ENCODE assay signal across 11 mouse cellular contexts in genomic region chr1:62716836-62717478, GRCm38 (mm10). TPM values are rescaled to one million over a fixed set of nuclear protein-coding genes. Genes with fewer than 3 reads are reported as not detected.
DNase-seq lines count a peak whose midpoint lies in the region; ATAC-seq and TF ChIP-seq lines count a peak whose summit lies in the region.
"Had no signal": no experiment of that assay in that cellular context is flagged by ENCODE, and none has a peak within 500 bp of the region (broad histone marks: within the 10 kb centered on the region; RNA-seq: fewer than 3 reads in every experiment).

No protein-coding gene starts in this region.

- H3K27ac ChIP-seq in heart, postnatal 0 days (ENCODE audit: low read depth) = peak overlapping the region; percentile 43
- no peak overlapping the region for H3K27ac ChIP-seq in heart, embryonic 11.5 days (ENCODE audit: low read depth, low read length)
- no peak overlapping the region for H3K27ac ChIP-seq in ES-Bruce4 (ENCODE audit: insufficient read depth, low read length)
- no peak overlapping the region for H3K27ac ChIP-seq in forebrain, embryonic 11.5 days (ENCODE audit: low read depth, low read length)
- no peak overlapping the region for H3K27ac ChIP-seq in limb, embryonic 13.5 days
- H3K27ac ChIP-seq in liver, embryonic 11.5 days (ENCODE audit: low read depth, low read length) = no peak overlapping the region
- H3K27ac ChIP-seq: limb, embryonic 15.5 days had no signal

- no peak overlapping the region; the same call in 1 of the 2 replicates for H3K9ac ChIP-seq in heart, postnatal 0 days (replicated peaks; ENCODE audit: low read depth, low read length)
- H3K9ac ChIP-seq in heart, embryonic 11.5 days (ENCODE audit: low read depth, low read length) = no peak overlapping the region
- no peak overlapping the region for H3K9ac ChIP-seq in ES-Bruce4 (ENCODE audit: low read depth, poor library complexity, severe bottlenecking)
- H3K9ac ChIP-seq in forebrain, embryonic 11.5 days (ENCODE audit: low read length) = peak overlapping the region; percentile 9; the same call in 1 of the 2 replicates
- no peak overlapping the region for H3K9ac ChIP-seq in limb, embryonic 13.5 days
- H3K9ac ChIP-seq in liver, embryonic 11.5 days (ENCODE audit: low read depth, low read length) = no peak overlapping the region
- H3K9ac ChIP-seq: limb, embryonic 15.5 days had no signal

- no peaks in the 10 kb centered on the region; the same call in 1 of the 2 replicates for H3K4me1 ChIP-seq in heart, postnatal 0 days (ENCODE audit: control insufficient read depth, insufficient read depth)
- H3K4me1 ChIP-seq in heart, embryonic 11.5 days (ENCODE audit: control insufficient read depth, insufficient read depth, low read length) = peaks cover 20% of the 10 kb centered on the region
- peaks cover 4% of the 10 kb centered on the region for H3K4me1 ChIP-seq in ES-Bruce4 (ENCODE audit: control insufficient read depth, insufficient read depth, low read length)
- H3K4me1 ChIP-seq in forebrain, embryonic 11.5 days (replicated peaks; ENCODE audit: control insufficient read depth, insufficient read depth, low read length) = peaks cover 13% of the 10 kb centered on the region
- peaks cover 69% of the 10 kb centered on the region for H3K4me1 ChIP-seq in limb, embryonic 13.5 days
- no peaks in the 10 kb centered on the region; the same call in 1 of the 2 replicates for H3K4me1 ChIP-seq in liver, embryonic 11.5 days (replicated peaks; ENCODE audit: control insufficient read depth, insufficient read depth, low read length)

- DNase-seq in heart, postnatal 0 days (ENCODE audit: low spot score) = no peak
- DNase-seq in forebrain, embryonic 11.5 days (ENCODE audit: low spot score) = no peak
- no peak for DNase-seq in liver, embryonic 11.5 days (ENCODE audit: low spot score)
- DNase-seq in cerebellum, postnatal 4 days (ENCODE audit: low spot score in 2 of 2) = no peak
- no peak for DNase-seq in left cerebral cortex, postnatal 36 days (ENCODE audit: low spot score in 2 of 2)
- DNase-seq: cerebellum, adult 11 months had no signal

- intact Hi-C loops in left cerebral cortex, postnatal 36 days (cut with DNase I) = loop anchor here (5.0 kb wide), 1 partner anchor 60 kb away; no protein-coding TSS in a partner anchor

- no peak overlapping the region for H3K4me2 ChIP-seq in heart, postnatal 0 days (ENCODE audit: low read depth, low read length)
- no peak overlapping the region for H3K4me2 ChIP-seq in heart, embryonic 11.5 days
- H3K4me2 ChIP-seq in forebrain, embryonic 11.5 days (ENCODE audit: low read depth, low read length, severe bottlenecking) = no peak overlapping the region
- peak overlapping the region; percentile 34 for H3K4me2 ChIP-seq in limb, embryonic 13.5 days (replicated peaks)
- H3K4me2 ChIP-seq in liver, embryonic 11.5 days = no peak overlapping the region
- H3K4me2 ChIP-seq: limb, embryonic 15.5 days had no signal

- no peak for TF ChIP-seq CTCF in heart, postnatal 0 days (IDR thresholded peaks at IDR 0.05; ENCODE audit: low read depth)
- TF ChIP-seq CTCF in ES-Bruce4 (IDR thresholded peaks at IDR 0.05; ENCODE audit: low read depth, low read length) = no peak

- 0 out of 2 replicates have a peak, but pooled peaks cover 4% of the 10 kb centered on the region for H3K36me3 ChIP-seq in heart, postnatal 0 days (replicated peaks; ENCODE audit: control insufficient read depth, insufficient read depth, low read length)
- no peaks in the 10 kb centered on the region for H3K36me3 ChIP-seq in heart, embryonic 11.5 days (ENCODE audit: control insufficient read depth, insufficient read depth, low read length)
- no peaks in the 10 kb centered on the region for H3K36me3 ChIP-seq in ES-Bruce4 (ENCODE audit: control insufficient read depth, insufficient read depth, low read length, poor library complexity, severe bottlenecking)
- no peaks in the 10 kb centered on the region for H3K36me3 ChIP-seq in forebrain, embryonic 11.5 days (ENCODE audit: control insufficient read depth, insufficient read depth, low read length)
- H3K36me3 ChIP-seq in limb, embryonic 13.5 days = peaks cover 23% of the 10 kb centered on the region
- H3K36me3 ChIP-seq in liver, embryonic 11.5 days (ENCODE audit: control insufficient read depth, insufficient read depth, low read length) = no peaks in the 10 kb centered on the region

- H3K4me3 ChIP-seq in heart, postnatal 0 days (ENCODE audit: low read depth, low read length) = no peak overlapping the region
- no peak overlapping the region for H3K4me3 ChIP-seq in heart, embryonic 11.5 days (ENCODE audit: low read depth, low read length)
- no peak overlapping the region for H3K4me3 ChIP-seq in ES-Bruce4 (ENCODE audit: low read depth, low read length)
- no peak overlapping the region for H3K4me3 ChIP-seq in forebrain, embryonic 11.5 days (ENCODE audit: low read depth, low read length)
- no peak overlapping the region for H3K4me3 ChIP-seq in limb, embryonic 13.5 days
- H3K4me3 ChIP-seq in liver, embryonic 11.5 days (ENCODE audit: low read depth, low read length) = no peak overlapping the region
- H3K4me3 ChIP-seq: limb, embryonic 15.5 days had no signal

- no peak for TF ChIP-seq EP300 in heart, postnatal 0 days (IDR thresholded peaks at IDR 0.05; ENCODE audit: low read depth)
- TF ChIP-seq EP300 in ES-Bruce4 (IDR thresholded peaks at IDR 0.05; ENCODE audit: insufficient read depth, low read depth, low read length) = peak; percentile 84

- WGBS in heart, postnatal 0 days = 63% methylated on average over 10 of the region's 10 CpGs
- WGBS in heart, embryonic 11.5 days (ENCODE audit: insufficient replicate concordance) = 41% methylated on average over 10 of the region's 10 CpGs
- 14% methylated on average over 10 of the region's 10 CpGs for WGBS in forebrain, embryonic 11.5 days
- 24% methylated on average over 10 of the region's 10 CpGs for WGBS in limb, embryonic 13.5 days
- 53% methylated on average over 10 of the region's 10 CpGs for WGBS in liver, embryonic 11.5 days

- no peaks in the 10 kb centered on the region for H3K27me3 ChIP-seq in heart, postnatal 0 days (ENCODE audit: control insufficient read depth, insufficient read depth, low read length)
- no peaks in the 10 kb centered on the region for H3K27me3 ChIP-seq in heart, embryonic 11.5 days (ENCODE audit: control insufficient read depth, insufficient read depth, low read length)
- no peaks in the 10 kb centered on the region for H3K27me3 ChIP-seq in ES-Bruce4 (ENCODE audit: control insufficient read depth, insufficient read depth, low read length, poor library complexity, severe bottlenecking)
- H3K27me3 ChIP-seq in forebrain, embryonic 11.5 days (ENCODE audit: control insufficient read depth, insufficient read depth, low read length) = no peaks in the 10 kb centered on the region; the same call in 1 of the 2 replicates
- no peaks in the 10 kb centered on the region for H3K27me3 ChIP-seq in limb, embryonic 13.5 days
- peaks cover 3% of the 10 kb centered on the region for H3K27me3 ChIP-seq in liver, embryonic 11.5 days (replicated peaks; ENCODE audit: control insufficient read depth, insufficient read depth, low read length)
- H3K27me3 ChIP-seq: limb, embryonic 15.5 days had no signal

- no peak for TF ChIP-seq POLR2A in ES-Bruce4 (IDR thresholded peaks at IDR 0.05; ENCODE audit: insufficient read depth, low read length)

- ATAC-seq in heart, postnatal 0 days (ENCODE audit: insufficient read depth, low read depth) = peak; percentile 44; the same call in 1 of the 2 replicates
- ATAC-seq in heart, embryonic 11.5 days (replicated peaks; ENCODE audit: insufficient number of reproducible peaks, low FRiP score, low TSS enrichment) = no peak
- ATAC-seq in forebrain, embryonic 11.5 days (replicated peaks; ENCODE audit: low FRiP score) = peak; percentile 39; the same call in 1 of the 2 replicates
- ATAC-seq in limb, embryonic 13.5 days (ENCODE audit: low FRiP score, low read depth) = 0 out of 2 replicates have a peak, but pooled peaks have one; percentile 45
- ATAC-seq in liver, embryonic 11.5 days (replicated peaks; ENCODE audit: low FRiP score) = no peak
- ATAC-seq: CD4-positive, CD25-positive, alpha-beta regulatory T cell, adult 4 months had no signal

- no peaks in the 10 kb centered on the region for H3K9me3 ChIP-seq in heart, postnatal 0 days (replicated peaks; ENCODE audit: control insufficient read depth, low read length)
- H3K9me3 ChIP-seq in heart, embryonic 11.5 days (replicated peaks; ENCODE audit: control insufficient read depth, low read length) = no peaks in the 10 kb centered on the region
- H3K9me3 ChIP-seq in ES-Bruce4 (replicated peaks; ENCODE audit: control insufficient read depth, insufficient read depth, low read length, poor library complexity, severe bottlenecking) = no peaks in the 10 kb centered on the region
- H3K9me3 ChIP-seq in forebrain, embryonic 11.5 days (ENCODE audit: control insufficient read depth, low read length) = no peaks in the 10 kb centered on the region
- H3K9me3 ChIP-seq in limb, embryonic 13.5 days = no peaks in the 10 kb centered on the region
- H3K9me3 ChIP-seq in liver, embryonic 11.5 days (ENCODE audit: control insufficient read depth, low read length) = no peaks in the 10 kb centered on the region
- H3K9me3 ChIP-seq: limb, embryonic 15.5 days had no signal

RNA-seq across cellular contexts. Expression of gene Nrp2, which starts 13.9 kb away (rescaled TPM):
- 12.8 and 20.2 TPM in 2 replicates for total RNA-seq in heart, postnatal 0 days (2014; rRNA removed; ENCODE audit: low replicate concordance)
- 5.2 and 5.4 TPM in 2 replicates for polyA plus RNA-seq in heart, postnatal 0 days (2015; fragmentation: Nextera tagmentation; extraction: Ambion mirVana)
- 5.5 and 5.8 TPM in 2 replicates for polyA plus RNA-seq in heart, embryonic 11.5 days (2014; fragmentation: Nextera tagmentation; extraction: Ambion mirVana)
- polyA plus RNA-seq in ES-Bruce4 (2011; ENCODE audit: insufficient read depth, insufficient read length, low read depth, missing spikeins) = 31.2 and 32.2 TPM in 2 replicates
- polyA plus RNA-seq in forebrain, embryonic 11.5 days (2014; fragmentation: Nextera tagmentation; extraction: Ambion mirVana) = 20.7 and 21.1 TPM in 2 replicates
- 39.6 and 40.4 TPM in 2 replicates for polyA plus RNA-seq in limb, embryonic 13.5 days (2015; fragmentation: Nextera tagmentation; extraction: Ambion mirVana)
- 5.2 and 6.2 TPM in 2 replicates for polyA plus RNA-seq in liver, embryonic 11.5 days (2014; fragmentation: Nextera tagmentation; extraction: Ambion mirVana)
- total RNA-seq in left cerebral cortex, postnatal 36 days (2021) = 10 to 100 TPM; 19.0 to 39.3 TPM

Comparison
In these comparisons a context has a peak if more than half of its experiments do, and no peak if none do; other contexts are left out.
1. ATAC-seq: peak in heart, postnatal 0 days (single experiment), forebrain, embryonic 11.5 days (single experiment) and limb, embryonic 13.5 days (single experiment); none in heart, embryonic 11.5 days (single experiment) and liver, embryonic 11.5 days (single experiment).